Mouse (Mus musculus) urinary bladder, postnatal 14 days (tissue): ENCODE measurements around the gene Lcn6.
A peak's percentile ranks its signal among the peaks of the same experiment; 100 is the strongest.
"Not testable (repeated sequence)": the region's sequence is repeated elsewhere in the genome, so short reads cannot be mapped to it uniquely, and the experiment has no call there.

Experiments
- DNase-seq: peaks from one replicate; pipeline ENCODE4 v3.0.0; 2021; ENCODE audit warnings: low spot score

The Lcn6 gene

GRCm38 (mm10) chr2:25703706-25704105 is 27.1 kb downstream of the Lcn6 start:
- DNase-seq = no peak

- DNase-seq = peak; percentile 83
These were observed 30.3 kb downstream of the Lcn6 start, which contains the start of gene Bmyc for GRCm38 (mm10) chr2:25706643-25707481. Gene Bmyc, plus strand, starts transcription at chr2:25706739.

GRCm38 (mm10) chr2:25708121-25708520 is 31.5 kb downstream of the Lcn6 start:
- DNase-seq = peak; percentile 26

GRCm38 (mm10) chr2:25709056-25709455 is 32.5 kb downstream of the Lcn6 start:
- DNase-seq = not testable (repeated sequence)

- DNase-seq = not testable (repeated sequence)
These were observed 33.2 kb downstream of the Lcn6 start for GRCm38 (mm10) chr2:25709791-25710190.

GRCm38 (mm10) chr2:25711641-25712040 is 35.1 kb downstream of the Lcn6 start:
- not testable (repeated sequence) for DNase-seq

GRCm38 (mm10) chr2:25717222-25717621 is 40.6 kb downstream of the Lcn6 start:
- no peak for DNase-seq
